Mouse (Mus musculus): ENCODE results near the gene Atg4c.

GRCm38 (mm10) chr4:99194826-99195225, 1.1 kb downstream of the Atg4c start:
- no peak for TF ChIP-seq USF1 (IDR thresholded peaks at IDR 0.05; ENCODE audit: low read depth, low read length)
- TF ChIP-seq CTCF (IDR thresholded peaks at IDR 0.05 in 2 of 3, conservative IDR thresholded peaks at IDR 0.05 in 1 of 3; ENCODE audit: control insufficient read depth in 1 of 3, insufficient read depth in 1 of 3, low read depth in 2 of 3, low read length in 3 of 3, poor library complexity in 1 of 3, severe bottlenecking in 1 of 3) = no peak
- no peak for TF ChIP-seq GABPA (IDR thresholded peaks at IDR 0.05; ENCODE audit: low read depth, low read length)
- TF ChIP-seq SIN3A (IDR thresholded peaks at IDR 0.05; ENCODE audit: low read length) = no peak
- no peak for TF ChIP-seq MXI1 (IDR thresholded peaks at IDR 0.05; ENCODE audit: low read depth, low read length)
